In the genomic region with DNA sequence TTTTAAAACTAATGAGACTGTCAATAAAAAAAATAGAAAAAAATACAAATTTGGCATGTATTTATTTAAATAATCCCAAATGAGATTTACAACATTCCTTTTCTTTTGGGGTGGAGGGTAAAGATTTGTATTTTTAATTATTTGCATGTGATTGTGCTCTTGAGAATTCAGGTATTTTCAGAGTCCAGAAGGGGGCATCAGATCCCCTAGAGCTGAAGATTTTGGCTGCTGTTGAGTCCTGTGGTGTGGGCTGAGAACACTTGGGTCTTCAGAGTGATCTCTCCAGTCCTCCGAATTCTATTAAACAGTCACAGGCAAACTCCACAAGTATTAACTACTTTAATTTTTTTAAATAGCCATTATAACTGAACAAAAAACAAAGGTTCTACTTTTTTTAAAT, we compare ENCODE assay signal across 15 mouse cellular contexts. TPM values are rescaled to one million over a fixed set of nuclear protein-coding genes. Genes with fewer than 3 reads are reported as not detected.
DNase-seq lines count a peak whose midpoint lies in the region; ATAC-seq and TF ChIP-seq lines count a peak whose summit lies in the region.
"Had no signal": no experiment of that assay in that cellular context is flagged by ENCODE, and none has a peak within 500 bp of the region (broad histone marks: within the 10 kb centered on the region; RNA-seq: fewer than 3 reads in every experiment).

No protein-coding gene starts in this region.

- no peaks in the 10 kb centered on the region for H3K9me3 ChIP-seq in intestine, postnatal 0 days (ENCODE audit: control insufficient read depth)
- H3K9me3 ChIP-seq in intestine, embryonic 15.5 days, result no peaks in the 10 kb centered on the region
- H3K9me3 ChIP-seq in hindbrain, embryonic 14.5 days (ENCODE audit: control insufficient read depth, low read length), result no peaks in the 10 kb centered on the region
- H3K9me3 ChIP-seq in hindbrain, embryonic 12.5 days (replicated peaks), result no peaks in the 10 kb centered on the region
- H3K9me3 ChIP-seq: kidney, embryonic 15.5 days had no signal

- TF ChIP-seq CTCF in intestine, postnatal 0 days (IDR thresholded peaks at IDR 0.05; ENCODE audit: low read depth), result peak; percentile 32; the same call in 1 of the 2 replicates

- peak; percentile 40 for DNase-seq in thymus, postnatal 0 days (ENCODE audit: low spot score)
- no peak for DNase-seq in thymus, adult 18-20 months
- peak; percentile 41 for DNase-seq in T-cell, adult 2 months (ENCODE audit: low spot score)
- peak; percentile 68 for DNase-seq in splenic B cell, adult 2 months (ENCODE audit: low read depth, low spot score)
- DNase-seq in hindbrain, embryonic 14.5 days (ENCODE audit: low spot score), result no peak
- DNase-seq: adrenal gland, postnatal 14 days; cerebellum, postnatal 10 days; gastrocnemius, postnatal 10 days; layer of hippocampus, adult 9-11 months; lung, postnatal 14 days had no signal

- H3K4me2 ChIP-seq in intestine, postnatal 0 days (replicated peaks; ENCODE audit: low read depth), result no peak overlapping the region
- H3K4me2 ChIP-seq in intestine, embryonic 15.5 days (replicated peaks), result no peak overlapping the region
- H3K4me2 ChIP-seq in hindbrain, embryonic 14.5 days (replicated peaks), result no peak overlapping the region
- H3K4me2 ChIP-seq in hindbrain, embryonic 12.5 days (replicated peaks), result no peak overlapping the region
- H3K4me2 ChIP-seq: kidney, embryonic 15.5 days had no signal

- H3K27ac ChIP-seq in intestine, postnatal 0 days (ENCODE audit: low read depth, low read length), result no peak overlapping the region
- no peak overlapping the region for H3K27ac ChIP-seq in intestine, embryonic 15.5 days
- no peak overlapping the region for H3K27ac ChIP-seq in hindbrain, embryonic 14.5 days
- no peak overlapping the region for H3K27ac ChIP-seq in hindbrain, embryonic 12.5 days
- H3K27ac ChIP-seq: kidney, embryonic 15.5 days had no signal

- 88% methylated on average over 1 of the region's 1 CpGs for WGBS in intestine, postnatal 0 days
- 94% methylated on average over 1 of the region's 1 CpGs for WGBS in intestine, embryonic 15.5 days
- WGBS in hindbrain, embryonic 14.5 days, result 92% methylated on average over 1 of the region's 1 CpGs
- WGBS in hindbrain, embryonic 12.5 days, result 93% methylated on average over 1 of the region's 1 CpGs

- peaks cover 4% of the 10 kb centered on the region; the same call in 1 of the 2 replicates for H3K36me3 ChIP-seq in intestine, postnatal 0 days (ENCODE audit: control insufficient read depth, insufficient read depth)
- no peaks in the 10 kb centered on the region for H3K36me3 ChIP-seq in intestine, embryonic 15.5 days
- no peaks in the 10 kb centered on the region for H3K36me3 ChIP-seq in splenic B cell, adult 2 months (ENCODE audit: control insufficient read depth, insufficient read depth, low read length, poor library complexity, severe bottlenecking)
- H3K36me3 ChIP-seq in hindbrain, embryonic 14.5 days (replicated peaks; ENCODE audit: control insufficient read depth, insufficient read depth), result no peaks in the 10 kb centered on the region
- no peaks in the 10 kb centered on the region; the same call in 1 of the 2 replicates for H3K36me3 ChIP-seq in hindbrain, embryonic 12.5 days

- H3K27me3 ChIP-seq in intestine, postnatal 0 days (replicated peaks; ENCODE audit: control insufficient read depth, insufficient read depth, low read length), result no peaks in the 10 kb centered on the region
- H3K27me3 ChIP-seq in intestine, embryonic 15.5 days (replicated peaks), result no peaks in the 10 kb centered on the region
- no peaks in the 10 kb centered on the region for H3K27me3 ChIP-seq in splenic B cell, adult 2 months (ENCODE audit: control insufficient read depth, insufficient read depth, low read length, poor library complexity, severe bottlenecking)
- H3K27me3 ChIP-seq in hindbrain, embryonic 14.5 days (ENCODE audit: control insufficient read depth, insufficient read depth, low read length), result no peaks in the 10 kb centered on the region
- no peaks in the 10 kb centered on the region for H3K27me3 ChIP-seq in hindbrain, embryonic 12.5 days
- H3K27me3 ChIP-seq: kidney, embryonic 15.5 days had no signal

- H3K4me1 ChIP-seq in intestine, postnatal 0 days (replicated peaks; ENCODE audit: control insufficient read depth, insufficient read depth, low read length), result 0 out of 2 replicates have a peak, but pooled peaks cover 3% of the 10 kb centered on the region
- 0 out of 2 replicates have a peak, but pooled peaks cover 3% of the 10 kb centered on the region for H3K4me1 ChIP-seq in intestine, embryonic 15.5 days (replicated peaks)
- peaks cover 10% of the 10 kb centered on the region; the same call in 1 of the 2 replicates for H3K4me1 ChIP-seq in hindbrain, embryonic 14.5 days (replicated peaks; ENCODE audit: control insufficient read depth, insufficient read depth, low read length)
- H3K4me1 ChIP-seq in hindbrain, embryonic 12.5 days, result peaks cover 6% of the 10 kb centered on the region

- no peak for ATAC-seq in intestine, postnatal 0 days
- ATAC-seq in intestine, embryonic 15.5 days, result no peak
- ATAC-seq in hindbrain, embryonic 14.5 days (ENCODE audit: low FRiP score), result no peak
- ATAC-seq in hindbrain, embryonic 12.5 days (ENCODE audit: low FRiP score), result no peak
- ATAC-seq: forebrain, embryonic 14.5 days had no signal

- no peak overlapping the region for H3K4me3 ChIP-seq in intestine, postnatal 0 days (ENCODE audit: low read depth, low read length)
- H3K4me3 ChIP-seq in intestine, embryonic 15.5 days (replicated peaks), result no peak overlapping the region
- no peak overlapping the region for H3K4me3 ChIP-seq in hindbrain, embryonic 14.5 days (replicated peaks; ENCODE audit: low read length)
- no peak overlapping the region for H3K4me3 ChIP-seq in hindbrain, embryonic 12.5 days
- H3K4me3 ChIP-seq: kidney, embryonic 15.5 days had no signal

- no peak overlapping the region for H3K9ac ChIP-seq in intestine, postnatal 0 days (ENCODE audit: low read depth, low read length)
- H3K9ac ChIP-seq in intestine, embryonic 15.5 days, result no peak overlapping the region
- no peak overlapping the region for H3K9ac ChIP-seq in hindbrain, embryonic 14.5 days
- H3K9ac ChIP-seq in hindbrain, embryonic 12.5 days, result no peak overlapping the region
- H3K9ac ChIP-seq: kidney, embryonic 15.5 days had no signal

RNA-seq across cellular contexts. Expression of a gene that starts 9.7 kb away (rescaled TPM):
- 63.5 and 70.3 TPM in 2 replicates for polyA plus RNA-seq in intestine, postnatal 0 days (2015; fragmentation: Nextera tagmentation; extraction: Ambion mirVana)
- polyA plus RNA-seq in intestine, embryonic 15.5 days (2015; fragmentation: Nextera tagmentation; extraction: Ambion mirVana), result 78.9 and 79.5 TPM in 2 replicates
- polyA plus RNA-seq in thymus, postnatal 0 days (2015; fragmentation: Nextera tagmentation; extraction: Ambion mirVana), result 154 and 168 TPM in 2 replicates
- polyA plus RNA-seq in hindbrain, embryonic 14.5 days (2014; fragmentation: Nextera tagmentation; extraction: Ambion mirVana), result 64.8 and 72.7 TPM in 2 replicates
- 88.1 and 103 TPM in 2 replicates for polyA plus RNA-seq in hindbrain, embryonic 12.5 days (2016; fragmentation: Nextera tagmentation; extraction: Ambion mirVana)

Comparison
In these comparisons a context has a peak if more than half of its experiments do, and no peak if none do; other contexts are left out.
1. DNase-seq: peak in thymus, postnatal 0 days (single experiment), T-cell, adult 2 months (single experiment) and splenic B cell, adult 2 months (single experiment); none in thymus, adult 18-20 months (0 of 2) and hindbrain, embryonic 14.5 days (single experiment).